Mouse (Mus musculus): ENCODE results near the gene Dennd1b. TPM values are rescaled to one million over a fixed set of nuclear protein-coding genes. Genes with fewer than 3 reads are reported as not detected.

The Dennd1b gene
- polyA plus RNA-seq, 1 experiment = 6.2 TPM

GRCm38 (mm10) chr1:139025882-139026645 is 62.8 kb downstream of the Dennd1b start:
- no peak for DNase-seq
- no peaks in the 10 kb centered on the region for H3K4me1 ChIP-seq (ENCODE audit: control insufficient read depth, insufficient read depth, low read length)
- no peak overlapping the region for H3K4me3 ChIP-seq (replicated peaks; ENCODE audit: insufficient read depth, low read depth, low read length)
- H3K27ac ChIP-seq (ENCODE audit: insufficient read depth, low read length) = no peak overlapping the region
- TF ChIP-seq CTCF (IDR thresholded peaks at IDR 0.05; ENCODE audit: borderline replicate concordance, insufficient read depth, low read depth, low read length) = no peak
- TF ChIP-seq POLR2A (IDR thresholded peaks at IDR 0.05; ENCODE audit: borderline replicate concordance, insufficient read depth, low read length) = no peak
- 70% methylated on average over 8 of the region's 8 CpGs for WGBS
- H3K27me3 ChIP-seq (ENCODE audit: control insufficient read depth, insufficient read depth, low read length) = no peaks in the 10 kb centered on the region

GRCm38 (mm10) chr1:139029521-139029920 is 66.3 kb downstream of the Dennd1b start:
- Histone ChIP-seq H3K4me3 (replicated peaks; ENCODE audit: insufficient read depth, low read depth, low read length) (no peak overlapping the region), H3K27me3 (ENCODE audit: control insufficient read depth, insufficient read depth, low read length) (no peaks in the 10 kb centered on the region), H3K4me1 (ENCODE audit: control insufficient read depth, insufficient read depth, low read length) (no peaks in the 10 kb centered on the region), H3K27ac (ENCODE audit: insufficient read depth, low read length) (no peak overlapping the region)
- no peak for DNase-seq
- TF ChIP-seq CTCF (IDR thresholded peaks at IDR 0.05; ENCODE audit: borderline replicate concordance, insufficient read depth, low read depth, low read length) (no peak), POLR2A (IDR thresholded peaks at IDR 0.05; ENCODE audit: borderline replicate concordance, insufficient read depth, low read length) (no peak)

GRCm38 (mm10) chr1:139032411-139032810 is 69.2 kb downstream of the Dennd1b start:
- TF ChIP-seq CTCF (IDR thresholded peaks at IDR 0.05; ENCODE audit: borderline replicate concordance, insufficient read depth, low read depth, low read length) = no peak
- no peak for TF ChIP-seq POLR2A (IDR thresholded peaks at IDR 0.05; ENCODE audit: borderline replicate concordance, insufficient read depth, low read length)
- Histone ChIP-seq H3K27ac (ENCODE audit: insufficient read depth, low read length) (no peak overlapping the region), H3K27me3 (ENCODE audit: control insufficient read depth, insufficient read depth, low read length) (no peaks in the 10 kb centered on the region), H3K4me3 (replicated peaks; ENCODE audit: insufficient read depth, low read depth, low read length) (no peak overlapping the region), H3K4me1 (ENCODE audit: control insufficient read depth, insufficient read depth, low read length) (no peaks in the 10 kb centered on the region)
- no peak for DNase-seq
- WGBS = 93% methylated on average over 1 of the region's 1 CpGs

- Histone ChIP-seq H3K4me1 (ENCODE audit: control insufficient read depth, insufficient read depth, low read length) (no peaks in the 10 kb centered on the region), H3K27ac (ENCODE audit: insufficient read depth, low read length) (no peak overlapping the region), H3K27me3 (ENCODE audit: control insufficient read depth, insufficient read depth, low read length) (no peaks in the 10 kb centered on the region), H3K4me3 (replicated peaks; ENCODE audit: insufficient read depth, low read depth, low read length) (no peak overlapping the region)
- no peak for DNase-seq
- TF ChIP-seq CTCF (IDR thresholded peaks at IDR 0.05; ENCODE audit: borderline replicate concordance, insufficient read depth, low read depth, low read length) = no peak
- TF ChIP-seq POLR2A (IDR thresholded peaks at IDR 0.05; ENCODE audit: borderline replicate concordance, insufficient read depth, low read length) = no peak
- 76% methylated on average over 4 of the region's 4 CpGs for WGBS
Observed at GRCm38 (mm10) chr1:139035141-139035540, 71.9 kb downstream of the Dennd1b start.

GRCm38 (mm10) chr1:139036302-139036701 is 73.1 kb downstream of the Dennd1b start:
- no peak for DNase-seq
- H3K27ac ChIP-seq (ENCODE audit: insufficient read depth, low read length) = no peak overlapping the region
- no peak for TF ChIP-seq POLR2A (IDR thresholded peaks at IDR 0.05; ENCODE audit: borderline replicate concordance, insufficient read depth, low read length)
- H3K27me3 ChIP-seq (ENCODE audit: control insufficient read depth, insufficient read depth, low read length) = no peaks in the 10 kb centered on the region
- no peaks in the 10 kb centered on the region for H3K4me1 ChIP-seq (ENCODE audit: control insufficient read depth, insufficient read depth, low read length)
- no peak overlapping the region for H3K4me3 ChIP-seq (replicated peaks; ENCODE audit: insufficient read depth, low read depth, low read length)
- 100% methylated on average over 1 of the region's 1 CpGs for WGBS

GRCm38 (mm10) chr1:139036768-139037507 is 73.7 kb downstream of the Dennd1b start:
- Histone ChIP-seq H3K4me3 (replicated peaks; ENCODE audit: insufficient read depth, low read depth, low read length) (no peak overlapping the region), H3K27ac (ENCODE audit: insufficient read depth, low read length) (no peak overlapping the region), H3K4me1 (ENCODE audit: control insufficient read depth, insufficient read depth, low read length) (no peaks in the 10 kb centered on the region), H3K27me3 (ENCODE audit: control insufficient read depth, insufficient read depth, low read length) (no peaks in the 10 kb centered on the region)
- DNase-seq = no peak
- TF ChIP-seq CTCF (IDR thresholded peaks at IDR 0.05; ENCODE audit: borderline replicate concordance, insufficient read depth, low read depth, low read length) (no peak), POLR2A (IDR thresholded peaks at IDR 0.05; ENCODE audit: borderline replicate concordance, insufficient read depth, low read length) (no peak)
- 80% methylated on average over 7 of the region's 7 CpGs for WGBS

GRCm38 (mm10) chr1:139038074-139038473 is 74.8 kb downstream of the Dennd1b start:
- H3K4me3 ChIP-seq (replicated peaks; ENCODE audit: insufficient read depth, low read depth, low read length) = no peak overlapping the region
- WGBS = 93% methylated on average over 4 of the region's 4 CpGs

GRCm38 (mm10) chr1:139038620-139039019 is 75.4 kb downstream of the Dennd1b start:
- no peak overlapping the region for H3K4me3 ChIP-seq (replicated peaks; ENCODE audit: insufficient read depth, low read depth, low read length)
- no peaks in the 10 kb centered on the region for H3K4me1 ChIP-seq (ENCODE audit: control insufficient read depth, insufficient read depth, low read length)
- no peak overlapping the region for H3K27ac ChIP-seq (ENCODE audit: insufficient read depth, low read length)
- TF ChIP-seq POLR2A (IDR thresholded peaks at IDR 0.05; ENCODE audit: borderline replicate concordance, insufficient read depth, low read length) = no peak
- no peak for TF ChIP-seq CTCF (IDR thresholded peaks at IDR 0.05; ENCODE audit: borderline replicate concordance, insufficient read depth, low read depth, low read length)
- WGBS = 89% methylated on average over 3 of the region's 3 CpGs
- no peak for DNase-seq
- H3K27me3 ChIP-seq (ENCODE audit: control insufficient read depth, insufficient read depth, low read length) = no peaks in the 10 kb centered on the region

More at GRCm38 (mm10) chr1:139038074-139038473, 74.8 kb downstream of the Dennd1b start:
- DNase-seq = no peak
- Histone ChIP-seq H3K4me1 (ENCODE audit: control insufficient read depth, insufficient read depth, low read length) (no peaks in the 10 kb centered on the region), H3K27me3 (ENCODE audit: control insufficient read depth, insufficient read depth, low read length) (no peaks in the 10 kb centered on the region), H3K27ac (ENCODE audit: insufficient read depth, low read length) (no peak overlapping the region)
- TF ChIP-seq POLR2A (IDR thresholded peaks at IDR 0.05; ENCODE audit: borderline replicate concordance, insufficient read depth, low read length) (no peak), CTCF (IDR thresholded peaks at IDR 0.05; ENCODE audit: borderline replicate concordance, insufficient read depth, low read depth, low read length) (no peak)
